Mouse (Mus musculus) C2C12 (cell line): ENCODE data around the gene Adap1.

ENCODE experiments used
- CEBPB ChIP-seq: IDR thresholded peaks from one replicate; pipeline ENCODE4 v1.6.1; 2011; ENCODE audit warnings: low read depth, mild to moderate bottlenecking, control low read depth, moderate library complexity
- CTCF ChIP-seq: IDR thresholded peaks from one replicate; pipeline ENCODE4 v1.5.1; 2011; ENCODE audit not compliant: control insufficient read depth, insufficient read depth, insufficient read length
- FOSL1 ChIP-seq: IDR thresholded peaks from one replicate; pipeline ENCODE4 v1.8.0; 2011; ENCODE audit warnings: mild to moderate bottlenecking, low read length; ENCODE audit not compliant: poor library complexity, insufficient read depth, severe bottlenecking
- MAX ChIP-seq: IDR thresholded peaks from one replicate; pipeline ENCODE4 v1.6.1; 2011; ENCODE audit warnings: mild to moderate bottlenecking, control low read depth
- MYOD1 ChIP-seq: IDR thresholded peaks from one replicate; pipeline ENCODE4 v1.6.1; 2011; ENCODE audit warnings: low read depth; ENCODE audit not compliant: control insufficient read depth, insufficient read length
- MYOG ChIP-seq: IDR thresholded peaks from one replicate; pipeline ENCODE4 v1.6.1; 2011; ENCODE audit not compliant: control insufficient read depth, insufficient read length; ENCODE audit errors: extremely low read depth
- USF1 ChIP-seq: IDR thresholded peaks from one replicate; pipeline ENCODE4 v1.6.1; 2011; ENCODE audit warnings: low read depth, mild to moderate bottlenecking, control low read depth, moderate library complexity

- TF ChIP-seq CEBPB (no peak), CTCF (no peak), USF1 (no peak), MYOD1 (no peak), MYOG (no peak), MAX (no peak), FOSL1 (no peak)
Measured at GRCm38 (mm10) chr5:139251736-139252080, 73.7 kb downstream of the Adap1 start.
